Mouse (Mus musculus) stomach, embryonic 15.5 days (tissue): ENCODE measurements at regions not wholly inside any gene's neighbourhood (a gene's known extent, or its start where the extent isn't known, plus 50 kb on each side); places are given as distances from the start of the nearest gene placed in this dataset.

Experiments
- ATAC-seq: fragments of 200-750 bp; cut with Nextera tagmentation; 2 replicates; pipeline ENCODE4 v1.8.0; 2017; ENCODE audit warnings: low read depth, moderate number of reproducible peaks, moderate TSS enrichment; ENCODE audit not compliant: insufficient read depth, low FRiP score
- H3K27ac ChIP-seq: fragments of 300-500 bp; sonication (generic); 2 replicates; pipeline ENCODE4 v1.5.1; 2015; ENCODE audit warnings: mild to moderate bottlenecking, inconsistent platforms
- H3K27me3 ChIP-seq: fragments of 300-500 bp; sonication (generic); replicated peaks from 2 replicates; pipeline ENCODE4 v1.6.1; 2015; ENCODE audit warnings: inconsistent platforms
- H3K36me3 ChIP-seq: fragments of 300-500 bp; sonication (generic); 2 replicates; pipeline ENCODE4 v1.6.1; 2015; ENCODE audit warnings: inconsistent platforms
- H3K4me1 ChIP-seq: fragments of 300-500 bp; sonication (generic); 2 replicates; pipeline ENCODE4 v1.6.1; 2015; ENCODE audit warnings: inconsistent platforms
- H3K4me2 ChIP-seq: fragments of 300-500 bp; sonication (generic); 2 replicates; pipeline ENCODE4 v1.6.1; 2015; ENCODE audit warnings: mild to moderate bottlenecking, inconsistent platforms
- H3K4me3 ChIP-seq: fragments of 300-500 bp; sonication (generic); replicated peaks from 2 replicates; pipeline ENCODE4 v1.5.1; 2015; ENCODE audit warnings: inconsistent platforms
- H3K9ac ChIP-seq: fragments of 300-500 bp; sonication (generic); 2 replicates; pipeline ENCODE4 v1.6.1; 2015; ENCODE audit warnings: inconsistent platforms
- H3K9me3 ChIP-seq: fragments of 300-500 bp; sonication (generic); 2 replicates; pipeline ENCODE4 v1.6.1; 2016; ENCODE audit warnings: inconsistent platforms
- WGBS: fragments of 180-500 bp; shearing (Covaris S2); methylation state at CpG from one replicate; pipeline ENCODE4 v1.1.7; 2015; 5-methylcytosine and 5-hydroxymethylcytosine counted together

DNA sequence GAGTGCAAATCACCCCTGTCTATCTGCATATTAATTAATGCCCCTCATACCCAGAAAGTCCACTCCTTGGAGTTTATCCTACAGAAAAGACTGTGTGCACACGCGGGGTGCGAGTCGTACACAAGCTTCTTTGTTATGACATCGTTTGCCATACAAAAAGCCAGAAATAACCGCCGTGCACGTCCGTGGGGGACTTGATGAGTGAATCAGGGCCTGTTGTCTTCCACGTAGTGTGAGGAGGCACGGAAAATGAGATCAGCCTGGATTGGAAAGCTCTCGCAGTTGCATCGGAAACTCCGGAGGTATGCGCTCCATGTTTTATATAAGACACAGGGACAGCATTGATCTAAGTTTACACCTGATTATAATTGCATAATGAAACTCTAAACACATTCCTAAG, 120.3 kb downstream of the Etnk1 start:
- no peak overlapping the region for H3K27ac ChIP-seq
- no peaks in the 10 kb centered on the region for H3K36me3 ChIP-seq
- H3K9ac ChIP-seq = no peak overlapping the region
- WGBS = 90% methylated on average over 15 of the region's 15 CpGs
- ATAC-seq = no peak
- no peak overlapping the region for H3K4me3 ChIP-seq
- no peak overlapping the region for H3K4me2 ChIP-seq
- no peaks in the 10 kb centered on the region for H3K9me3 ChIP-seq
- no peaks in the 10 kb centered on the region for H3K4me1 ChIP-seq
- no peaks in the 10 kb centered on the region for H3K27me3 ChIP-seq

DNA sequence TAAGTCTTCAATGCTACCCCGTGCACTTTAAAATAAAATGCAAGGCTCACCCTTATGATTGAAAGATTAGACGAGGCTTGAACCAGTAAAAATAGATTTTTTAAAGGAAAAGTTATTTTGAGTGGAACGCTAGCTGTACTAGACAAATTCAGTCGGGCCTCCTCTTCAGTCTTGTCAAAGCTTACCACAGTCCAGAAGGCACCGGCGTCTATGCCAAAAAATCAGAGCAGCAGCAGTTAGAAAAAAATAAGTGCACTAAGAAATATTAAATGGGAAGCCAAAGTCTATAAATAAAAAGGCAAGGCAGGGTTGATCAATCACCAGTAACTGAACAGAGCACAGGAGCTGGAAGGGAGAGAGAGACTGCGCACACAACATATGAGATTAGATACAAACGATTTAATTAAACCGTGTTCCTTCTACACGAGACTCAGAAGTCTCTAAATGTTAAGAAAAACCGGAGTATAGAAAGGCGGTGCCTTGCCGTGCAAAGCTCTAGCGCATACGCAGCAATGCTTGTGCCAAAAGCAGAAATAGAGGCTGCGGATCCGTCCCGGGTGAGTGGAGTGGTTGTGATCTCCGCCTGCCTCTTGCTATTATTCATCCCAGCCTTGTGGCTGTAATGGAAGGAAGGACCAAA, 121.6 kb downstream of the Etnk1 start:
- Histone ChIP-seq H3K4me1 (no peaks in the 10 kb centered on the region), H3K27me3 (no peaks in the 10 kb centered on the region), H3K4me2 (no peak overlapping the region), H3K27ac (no peak overlapping the region), H3K4me3 (no peak overlapping the region), H3K9me3 (no peaks in the 10 kb centered on the region), H3K36me3 (no peaks in the 10 kb centered on the region), H3K9ac (no peak overlapping the region)
- 76% methylated on average over 19 of the region's 19 CpGs for WGBS
- no peak for ATAC-seq

- Histone ChIP-seq H3K9me3 (no peaks in the 10 kb centered on the region), H3K27me3 (no peaks in the 10 kb centered on the region), H3K4me1 (no peaks in the 10 kb centered on the region), H3K4me3 (no peak overlapping the region), H3K36me3 (no peaks in the 10 kb centered on the region), H3K27ac (no peak overlapping the region), H3K9ac (no peak overlapping the region), H3K4me2 (no peak overlapping the region)
- 52% methylated on average over 3 of the region's 3 CpGs for WGBS
- no peak for ATAC-seq
These were observed 126.6 kb downstream of the Etnk1 start for GRCm38 (mm10) chr6:143293648-143294047.

- ATAC-seq = no peak
- H3K27ac ChIP-seq = no peak overlapping the region
- no peaks in the 10 kb centered on the region for H3K27me3 ChIP-seq
- H3K4me2 ChIP-seq = no peak overlapping the region
- H3K4me3 ChIP-seq = no peak overlapping the region
- no peaks in the 10 kb centered on the region for H3K4me1 ChIP-seq
- H3K36me3 ChIP-seq = no peaks in the 10 kb centered on the region
- WGBS = 72% methylated on average over 5 of the region's 5 CpGs
- H3K9me3 ChIP-seq = no peaks in the 10 kb centered on the region
- H3K9ac ChIP-seq = no peak overlapping the region
These were observed 131.4 kb downstream of the Etnk1 start for GRCm38 (mm10) chr6:143298391-143298790.

DNA sequence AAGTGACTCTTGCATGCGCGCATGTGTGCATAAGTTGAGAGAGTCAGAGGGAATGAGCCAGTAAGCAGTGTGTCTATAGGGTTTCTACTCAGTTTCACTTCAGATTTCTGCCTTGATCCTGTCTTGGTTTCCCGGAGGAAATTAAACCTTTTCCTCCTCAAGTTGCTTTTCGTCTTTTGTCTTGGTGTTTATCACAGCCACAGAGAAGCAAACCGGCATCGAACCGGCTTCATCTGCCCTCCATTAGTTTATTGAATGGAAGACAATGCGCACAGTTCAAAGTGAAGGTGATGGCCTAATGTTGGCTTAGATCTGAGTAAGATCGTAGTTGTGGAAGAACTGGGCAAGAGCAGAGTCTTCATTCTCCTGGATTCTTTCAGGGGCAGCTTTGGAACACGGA, 134.4 kb downstream of the Etnk1 start:
- Histone ChIP-seq H3K9me3 (no peaks in the 10 kb centered on the region), H3K9ac (no peak overlapping the region), H3K27ac (no peak overlapping the region), H3K4me1 (no peaks in the 10 kb centered on the region), H3K4me2 (no peak overlapping the region), H3K4me3 (no peak overlapping the region), H3K27me3 (no peaks in the 10 kb centered on the region), H3K36me3 (no peaks in the 10 kb centered on the region)
- ATAC-seq = no peak
- 93% methylated on average over 10 of the region's 10 CpGs for WGBS

DNA sequence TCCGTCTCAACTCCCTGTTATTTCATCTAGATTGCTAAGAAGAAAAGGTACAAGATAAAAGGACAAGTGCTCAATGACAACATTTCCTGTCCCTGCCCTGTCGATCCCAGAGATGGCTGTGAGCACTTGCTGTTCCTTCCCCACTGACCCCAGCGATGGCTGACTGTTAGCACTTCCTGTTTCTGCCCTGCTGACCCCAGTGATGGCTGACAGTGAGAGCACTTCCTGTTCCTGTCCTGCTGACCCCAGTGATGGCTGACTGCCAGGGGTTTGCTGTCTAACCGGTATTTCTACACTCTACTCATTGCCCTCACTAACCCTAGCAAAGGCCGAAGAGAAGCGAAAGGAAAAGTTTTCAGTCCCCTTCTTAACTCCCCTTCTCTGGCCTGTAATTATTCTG, 140.3 kb downstream of the Etnk1 start:
- Histone ChIP-seq H3K9ac (no peak overlapping the region), H3K4me2 (no peak overlapping the region), H3K27me3 (no peaks in the 10 kb centered on the region), H3K9me3 (no peaks in the 10 kb centered on the region), H3K4me3 (no peak overlapping the region), H3K36me3 (no peaks in the 10 kb centered on the region), H3K4me1 (no peaks in the 10 kb centered on the region), H3K27ac (no peak overlapping the region)
- 59% methylated on average over 6 of the region's 6 CpGs for WGBS
- peak; percentile 22; the same call in 1 of the 2 replicates for ATAC-seq

DNA sequence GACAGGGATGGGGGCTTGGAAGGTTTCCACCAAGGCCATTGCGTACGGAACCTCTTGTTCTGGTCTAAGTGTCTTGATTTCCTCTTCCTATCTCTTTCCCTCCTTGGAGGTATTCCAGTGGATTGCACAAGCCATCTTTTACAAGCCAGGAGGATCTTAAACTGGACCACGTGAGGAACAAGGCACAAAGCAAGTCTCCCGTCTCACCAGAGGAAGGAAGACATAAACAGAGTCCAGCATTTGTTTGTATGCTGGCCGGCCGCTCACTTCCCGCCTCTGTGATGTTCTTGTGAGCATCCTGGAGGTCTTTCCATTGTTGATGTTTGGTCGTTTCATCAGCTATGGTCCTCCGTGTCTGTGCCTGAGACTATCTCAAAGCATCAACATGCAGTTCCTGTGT, 148.8 kb downstream of the Etnk1 start:
- 46% methylated on average over 9 of the region's 9 CpGs for WGBS
- no peak for ATAC-seq
- Histone ChIP-seq H3K4me2 (no peak overlapping the region), H3K27ac (no peak overlapping the region), H3K9ac (no peak overlapping the region), H3K27me3 (no peaks in the 10 kb centered on the region), H3K4me3 (no peak overlapping the region), H3K9me3 (no peaks in the 10 kb centered on the region), H3K4me1 (no peaks in the 10 kb centered on the region), H3K36me3 (no peaks in the 10 kb centered on the region)

- Histone ChIP-seq H3K4me2 (no peak overlapping the region), H3K4me3 (no peak overlapping the region), H3K27me3 (no peaks in the 10 kb centered on the region), H3K9ac (no peak overlapping the region), H3K4me1 (no peaks in the 10 kb centered on the region), H3K9me3 (no peaks in the 10 kb centered on the region), H3K36me3 (no peaks in the 10 kb centered on the region), H3K27ac (no peak overlapping the region)
- ATAC-seq = no peak
- whole genome bisulfite sequencing = 46% methylated on average over 7 of the region's 7 CpGs
These were observed 153.4 kb downstream of the Etnk1 start for GRCm38 (mm10) chr6:143320426-143320825.

DNA sequence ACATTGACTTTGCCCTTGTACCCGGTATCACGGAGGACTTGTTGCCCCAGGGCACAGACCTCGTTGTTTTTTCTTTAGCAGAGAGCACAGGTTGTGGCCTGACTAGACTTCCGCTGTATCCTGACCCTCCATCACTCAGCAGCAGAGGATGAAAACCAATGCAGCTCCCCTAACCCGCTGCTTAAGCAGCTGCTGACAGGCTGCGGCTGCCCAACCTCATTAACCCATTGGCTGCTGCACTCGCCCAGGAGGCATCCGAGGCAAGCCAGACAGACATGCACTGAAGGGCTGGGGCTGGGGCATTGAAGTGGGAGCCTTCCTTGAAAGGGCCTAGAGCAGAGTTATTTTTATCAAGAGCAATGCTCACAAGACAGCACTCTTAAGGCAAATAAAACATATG, 157.6 kb downstream of the Etnk1 start:
- 22% methylated on average over 8 of the region's 8 CpGs for WGBS
- H3K27me3 ChIP-seq = no peaks in the 10 kb centered on the region
- no peak overlapping the region for H3K4me3 ChIP-seq
- no peak overlapping the region for H3K4me2 ChIP-seq
- H3K27ac ChIP-seq = no peak overlapping the region
- H3K4me1 ChIP-seq = no peaks in the 10 kb centered on the region
- H3K9me3 ChIP-seq = no peaks in the 10 kb centered on the region
- no peaks in the 10 kb centered on the region for H3K36me3 ChIP-seq
- no peak for ATAC-seq
- H3K9ac ChIP-seq = no peak overlapping the region

DNA sequence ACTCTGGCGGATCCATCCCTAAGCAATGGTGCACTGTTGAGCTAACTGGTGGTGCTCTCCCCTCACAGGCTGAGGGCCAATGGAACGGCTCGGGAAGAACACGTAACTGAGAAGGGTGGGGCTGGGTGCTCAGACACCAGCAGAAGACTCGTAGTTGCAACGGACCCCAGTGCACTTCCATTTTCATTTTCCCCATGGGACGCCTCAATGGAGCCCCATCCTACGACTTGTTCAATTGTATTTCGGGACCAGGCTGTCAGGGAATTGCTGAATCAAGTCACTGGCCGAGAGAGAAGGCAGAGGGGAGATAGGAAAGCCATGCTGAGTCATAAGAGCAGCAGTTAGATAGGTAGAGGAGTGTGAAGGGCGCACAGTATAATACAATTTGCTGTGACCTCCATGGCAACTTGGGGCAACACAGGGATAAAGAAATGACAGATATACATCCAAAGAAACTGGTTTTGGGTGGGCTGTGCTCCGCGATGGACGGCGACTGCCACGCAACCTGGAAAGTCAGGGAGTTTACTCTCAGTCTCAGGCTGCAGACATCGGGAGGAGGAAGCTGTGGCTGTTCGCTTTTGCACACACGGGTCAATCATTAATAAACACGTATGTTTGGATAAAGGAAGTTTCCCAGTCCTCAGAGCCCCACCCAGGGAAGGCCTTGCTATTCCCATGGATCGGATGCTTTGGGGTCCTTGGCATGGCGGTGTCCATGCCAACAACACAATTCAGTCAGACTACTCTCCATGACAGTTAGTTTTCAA, 160.1 kb downstream of the Etnk1 start:
- H3K36me3 ChIP-seq = no peaks in the 10 kb centered on the region
- H3K4me2 ChIP-seq = peak overlapping the region; percentile 41
- H3K9ac ChIP-seq = no peak overlapping the region
- peak; percentile 47; the same call in 1 of the 2 replicates for ATAC-seq
- no peak overlapping the region for H3K27ac ChIP-seq
- H3K4me1 ChIP-seq = no peaks in the 10 kb centered on the region
- H3K9me3 ChIP-seq = no peaks in the 10 kb centered on the region
- H3K27me3 ChIP-seq = no peaks in the 10 kb centered on the region
- WGBS = 71% methylated on average over 22 of the region's 22 CpGs
- H3K4me3 ChIP-seq = peak overlapping the region; percentile 25

GRCm38 (mm10) chr6:143327788-143328187, 160.8 kb downstream of the Etnk1 start:
- Histone ChIP-seq H3K4me1 (no peaks in the 10 kb centered on the region), H3K9me3 (no peaks in the 10 kb centered on the region), H3K4me3 (no peak overlapping the region), H3K27me3 (no peaks in the 10 kb centered on the region), H3K4me2 (no peak overlapping the region), H3K27ac (no peak overlapping the region), H3K9ac (no peak overlapping the region), H3K36me3 (no peaks in the 10 kb centered on the region)
- WGBS = 87% methylated on average over 8 of the region's 8 CpGs
- ATAC-seq = no peak

DNA sequence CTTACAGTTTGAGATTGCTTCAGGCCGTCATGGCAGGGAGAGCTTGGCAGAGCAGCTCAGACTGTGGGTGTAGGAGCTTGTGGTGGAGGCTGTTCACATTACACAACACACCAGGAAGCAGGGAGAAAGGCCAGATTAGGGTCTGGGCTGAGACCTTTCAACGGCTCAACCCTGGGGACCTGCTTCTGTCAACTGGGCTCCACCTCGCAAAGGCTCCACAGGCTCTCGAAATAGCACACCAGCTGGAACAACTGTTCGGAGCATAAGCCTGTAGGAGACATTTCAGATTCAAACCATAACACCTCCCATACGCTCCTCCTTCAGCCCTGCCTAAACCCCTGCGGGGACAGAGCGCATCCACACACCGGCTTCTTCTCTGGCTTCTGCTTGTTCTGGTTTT, 161.2 kb downstream of the Etnk1 start:
- Histone ChIP-seq H3K9me3 (no peaks in the 10 kb centered on the region), H3K27me3 (no peaks in the 10 kb centered on the region), H3K27ac (no peak overlapping the region), H3K4me1 (no peaks in the 10 kb centered on the region), H3K4me2 (no peak overlapping the region), H3K36me3 (no peaks in the 10 kb centered on the region), H3K9ac (no peak overlapping the region), H3K4me3 (no peak overlapping the region)
- no peak for ATAC-seq
- WGBS = 76% methylated on average over 9 of the region's 9 CpGs
